Mouse (Mus musculus): ENCODE measurements around the gene Cd19.

Gene Cd19

GRCm38 (mm10) chr7:126414725-126415124, at the start of gene Cd19:
Gene Cd19 (minus strand): TSS chr7:126414889.
- no peak for DNase-seq

GRCm38 (mm10) chr7:126464121-126464520, 49.4 kb upstream of the Cd19 start:
- DNase-seq = peak in 1 of 2 experiments; percentile 26

- no peak for DNase-seq
Measured at GRCm38 (mm10) chr7:126463547-126463946, 48.9 kb upstream of the Cd19 start.

- DNase-seq = no peak
Measured at GRCm38 (mm10) chr7:126463004-126463403, 48.3 kb upstream of the Cd19 start, which contains the start of gene Atp2a1. Gene Atp2a1 (minus strand): TSS chr7:126463108.

GRCm38 (mm10) chr7:126461626-126462025, 46.9 kb upstream of the Cd19 start:
- DNase-seq = no peak

GRCm38 (mm10) chr7:126460623-126461399, 46.1 kb upstream of the Cd19 start:
- no peak for DNase-seq

GRCm38 (mm10) chr7:126458844-126459618, 44.3 kb upstream of the Cd19 start:
- no peak for DNase-seq

- no peak for DNase-seq
Measured at GRCm38 (mm10) chr7:126458225-126458624, 43.5 kb upstream of the Cd19 start.

GRCm38 (mm10) chr7:126456382-126457266, 41.9 kb upstream of the Cd19 start:
- no peak for DNase-seq

GRCm38 (mm10) chr7:126455242-126455641, 40.6 kb upstream of the Cd19 start:
- DNase-seq = no peak

- no peak for DNase-seq
Measured at GRCm38 (mm10) chr7:126453861-126454260, 39.2 kb upstream of the Cd19 start.

GRCm38 (mm10) chr7:126452244-126452643, 37.6 kb upstream of the Cd19 start:
- DNase-seq = no peak

GRCm38 (mm10) chr7:126450641-126451040, 36.0 kb upstream of the Cd19 start:
- no peak for DNase-seq

GRCm38 (mm10) chr7:126449991-126450390, 35.3 kb upstream of the Cd19 start:
- no peak for DNase-seq

GRCm38 (mm10) chr7:126448481-126448880, 33.8 kb upstream of the Cd19 start:
- DNase-seq = no peak

GRCm38 (mm10) chr7:126446217-126446616, 31.5 kb upstream of the Cd19 start:
- DNase-seq = no peak

GRCm38 (mm10) chr7:126445104-126445815, 30.6 kb upstream of the Cd19 start:
- DNase-seq = no peak

GRCm38 (mm10) chr7:126444536-126444935, 29.8 kb upstream of the Cd19 start:
- no peak for DNase-seq

- no peak for DNase-seq
Measured at GRCm38 (mm10) chr7:126443997-126444396, 29.3 kb upstream of the Cd19 start.

GRCm38 (mm10) chr7:126440134-126440533, 25.4 kb upstream of the Cd19 start:
- no peak for DNase-seq

GRCm38 (mm10) chr7:126436851-126437250, 22.2 kb upstream of the Cd19 start:
- DNase-seq = peak; percentile 42 to 50

- no peak for DNase-seq
Measured at GRCm38 (mm10) chr7:126435801-126436200, 21.1 kb upstream of the Cd19 start.

Data from lung, adult 18-20 months (tissue).